Mouse (Mus musculus): ENCODE measurements around the gene Ehf. TPM values are rescaled to one million over a fixed set of nuclear protein-coding genes. Genes with fewer than 3 reads are reported as not detected.

The Ehf gene
- polyA plus RNA-seq, 1 experiment from 2014 or later = 18.2 TPM

- H3K9me3 ChIP-seq (ENCODE audit: control insufficient read depth, low read depth, low read length) = no peaks in the 10 kb centered on the region
- H3K4me3 ChIP-seq (ENCODE audit: low read depth, low read length) = no peak overlapping the region
- ATAC-seq (ENCODE audit: insufficient number of reproducible peaks, insufficient read depth, low FRiP score, low read depth) = no peak
- no peak overlapping the region for H3K27ac ChIP-seq (ENCODE audit: low read length)
- no peak overlapping the region for H3K4me2 ChIP-seq (replicated peaks; ENCODE audit: low read depth, low read length)
- H3K36me3 ChIP-seq (ENCODE audit: control insufficient read depth, insufficient read depth, low read length) = no peaks in the 10 kb centered on the region
- no peaks in the 10 kb centered on the region for H3K27me3 ChIP-seq (ENCODE audit: control insufficient read depth, insufficient read depth, low read length)
- H3K9ac ChIP-seq (replicated peaks; ENCODE audit: low read depth, low read length) = no peak overlapping the region
- H3K4me1 ChIP-seq (ENCODE audit: control insufficient read depth, insufficient read depth, low read length) = no peaks in the 10 kb centered on the region
- WGBS = 57% methylated on average over 1 of the region's 1 CpGs
These were observed 25.3 kb downstream of the Ehf start for GRCm38 (mm10) chr2:103277794-103278193.

GRCm38 (mm10) chr2:103275316-103275960 lies 27.6 kb downstream of the Ehf start:
- no peak for ATAC-seq (ENCODE audit: insufficient number of reproducible peaks, insufficient read depth, low FRiP score, low read depth)
- Histone ChIP-seq H3K27me3 (ENCODE audit: control insufficient read depth, insufficient read depth, low read length) (no peaks in the 10 kb centered on the region), H3K36me3 (ENCODE audit: control insufficient read depth, insufficient read depth, low read length) (no peaks in the 10 kb centered on the region), H3K9ac (replicated peaks; ENCODE audit: low read depth, low read length) (no peak overlapping the region), H3K27ac (ENCODE audit: low read length) (no peak overlapping the region), H3K4me1 (ENCODE audit: control insufficient read depth, insufficient read depth, low read length) (no peaks in the 10 kb centered on the region), H3K4me3 (ENCODE audit: low read depth, low read length) (no peak overlapping the region), H3K9me3 (ENCODE audit: control insufficient read depth, low read depth, low read length) (no peaks in the 10 kb centered on the region), H3K4me2 (replicated peaks; ENCODE audit: low read depth, low read length) (no peak overlapping the region)
- 85% methylated on average over 6 of the region's 6 CpGs for WGBS

GRCm38 (mm10) chr2:103274803-103275202 lies 28.3 kb downstream of the Ehf start:
- Histone ChIP-seq H3K36me3 (ENCODE audit: control insufficient read depth, insufficient read depth, low read length) (no peaks in the 10 kb centered on the region), H3K4me1 (ENCODE audit: control insufficient read depth, insufficient read depth, low read length) (no peaks in the 10 kb centered on the region), H3K9ac (replicated peaks; ENCODE audit: low read depth, low read length) (no peak overlapping the region), H3K4me3 (ENCODE audit: low read depth, low read length) (no peak overlapping the region), H3K9me3 (ENCODE audit: control insufficient read depth, low read depth, low read length) (no peaks in the 10 kb centered on the region), H3K4me2 (replicated peaks; ENCODE audit: low read depth, low read length) (no peak overlapping the region), H3K27me3 (ENCODE audit: control insufficient read depth, insufficient read depth, low read length) (no peaks in the 10 kb centered on the region), H3K27ac (ENCODE audit: low read length) (no peak overlapping the region)
- no peak; the same call in 1 of the 2 replicates for ATAC-seq (ENCODE audit: insufficient number of reproducible peaks, insufficient read depth, low FRiP score, low read depth)
- WGBS = 80% methylated on average over 2 of the region's 2 CpGs

GRCm38 (mm10) chr2:103274270-103274669 lies 28.8 kb downstream of the Ehf start:
- WGBS = 78% methylated on average over 1 of the region's 1 CpGs
- Histone ChIP-seq H3K27me3 (ENCODE audit: control insufficient read depth, insufficient read depth, low read length) (no peaks in the 10 kb centered on the region), H3K4me1 (ENCODE audit: control insufficient read depth, insufficient read depth, low read length) (no peaks in the 10 kb centered on the region), H3K9ac (replicated peaks; ENCODE audit: low read depth, low read length) (no peak overlapping the region), H3K36me3 (ENCODE audit: control insufficient read depth, insufficient read depth, low read length) (no peaks in the 10 kb centered on the region), H3K4me2 (replicated peaks; ENCODE audit: low read depth, low read length) (no peak overlapping the region), H3K4me3 (ENCODE audit: low read depth, low read length) (no peak overlapping the region), H3K9me3 (ENCODE audit: control insufficient read depth, low read depth, low read length) (no peaks in the 10 kb centered on the region), H3K27ac (ENCODE audit: low read length) (no peak overlapping the region)
- no peak for ATAC-seq (ENCODE audit: insufficient number of reproducible peaks, insufficient read depth, low FRiP score, low read depth)

GRCm38 (mm10) chr2:103271481-103271880 lies 31.6 kb downstream of the Ehf start:
- H3K4me1 ChIP-seq (ENCODE audit: control insufficient read depth, insufficient read depth, low read length) = no peaks in the 10 kb centered on the region
- H3K36me3 ChIP-seq (ENCODE audit: control insufficient read depth, insufficient read depth, low read length) = no peaks in the 10 kb centered on the region
- 88% methylated on average over 8 of the region's 8 CpGs for WGBS

GRCm38 (mm10) chr2:103270556-103271160 lies 32.4 kb downstream of the Ehf start:
- H3K4me2 ChIP-seq (replicated peaks; ENCODE audit: low read depth, low read length) = no peak overlapping the region
- no peak for ATAC-seq (ENCODE audit: insufficient number of reproducible peaks, insufficient read depth, low FRiP score, low read depth)
- no peak overlapping the region for H3K4me3 ChIP-seq (ENCODE audit: low read depth, low read length)
- H3K27me3 ChIP-seq (ENCODE audit: control insufficient read depth, insufficient read depth, low read length) = no peaks in the 10 kb centered on the region
- H3K9ac ChIP-seq (replicated peaks; ENCODE audit: low read depth, low read length) = no peak overlapping the region
- no peaks in the 10 kb centered on the region for H3K4me1 ChIP-seq (ENCODE audit: control insufficient read depth, insufficient read depth, low read length)
- no peaks in the 10 kb centered on the region for H3K9me3 ChIP-seq (ENCODE audit: control insufficient read depth, low read depth, low read length)
- H3K27ac ChIP-seq (ENCODE audit: low read length) = no peak overlapping the region
- no peaks in the 10 kb centered on the region for H3K36me3 ChIP-seq (ENCODE audit: control insufficient read depth, insufficient read depth, low read length)
- whole genome bisulfite sequencing = 68% methylated on average over 5 of the region's 5 CpGs

More at GRCm38 (mm10) chr2:103271481-103271880, 31.6 kb downstream of the Ehf start:
- no peak overlapping the region for H3K4me3 ChIP-seq (ENCODE audit: low read depth, low read length)
- no peaks in the 10 kb centered on the region for H3K27me3 ChIP-seq (ENCODE audit: control insufficient read depth, insufficient read depth, low read length)
- no peak overlapping the region for H3K27ac ChIP-seq (ENCODE audit: low read length)
- no peak overlapping the region for H3K9ac ChIP-seq (replicated peaks; ENCODE audit: low read depth, low read length)
- H3K9me3 ChIP-seq (ENCODE audit: control insufficient read depth, low read depth, low read length) = no peaks in the 10 kb centered on the region
- no peak overlapping the region for H3K4me2 ChIP-seq (replicated peaks; ENCODE audit: low read depth, low read length)
- no peak for ATAC-seq (ENCODE audit: insufficient number of reproducible peaks, insufficient read depth, low FRiP score, low read depth)

GRCm38 (mm10) chr2:103239086-103239485 lies 64.0 kb downstream of the Ehf start:
- Histone ChIP-seq H3K9me3 (ENCODE audit: control insufficient read depth, low read depth, low read length) (no peaks in the 10 kb centered on the region), H3K36me3 (ENCODE audit: control insufficient read depth, insufficient read depth, low read length) (no peaks in the 10 kb centered on the region), H3K27ac (ENCODE audit: low read length) (no peak overlapping the region), H3K4me3 (ENCODE audit: low read depth, low read length) (no peak overlapping the region), H3K9ac (replicated peaks; ENCODE audit: low read depth, low read length) (no peak overlapping the region), H3K4me2 (replicated peaks; ENCODE audit: low read depth, low read length) (no peak overlapping the region), H3K4me1 (ENCODE audit: control insufficient read depth, insufficient read depth, low read length) (no peaks in the 10 kb centered on the region), H3K27me3 (ENCODE audit: control insufficient read depth, insufficient read depth, low read length) (no peaks in the 10 kb centered on the region)
- no peak for ATAC-seq (ENCODE audit: insufficient number of reproducible peaks, insufficient read depth, low FRiP score, low read depth)
- 89% methylated on average over 4 of the region's 4 CpGs for WGBS

- H3K36me3 ChIP-seq (ENCODE audit: control insufficient read depth, insufficient read depth, low read length) = no peaks in the 10 kb centered on the region
- no peak overlapping the region for H3K27ac ChIP-seq (ENCODE audit: low read length)
- no peak overlapping the region for H3K4me3 ChIP-seq (ENCODE audit: low read depth, low read length)
- ATAC-seq (ENCODE audit: insufficient number of reproducible peaks, insufficient read depth, low FRiP score, low read depth) = no peak
- no peaks in the 10 kb centered on the region for H3K4me1 ChIP-seq (ENCODE audit: control insufficient read depth, insufficient read depth, low read length)
- H3K27me3 ChIP-seq (ENCODE audit: control insufficient read depth, insufficient read depth, low read length) = no peaks in the 10 kb centered on the region
- WGBS = 94% methylated on average over 2 of the region's 2 CpGs
- H3K9ac ChIP-seq (replicated peaks; ENCODE audit: low read depth, low read length) = no peak overlapping the region
- no peak overlapping the region for H3K4me2 ChIP-seq (replicated peaks; ENCODE audit: low read depth, low read length)
- H3K9me3 ChIP-seq (ENCODE audit: control insufficient read depth, low read depth, low read length) = no peaks in the 10 kb centered on the region
These were observed 76.3 kb downstream of the Ehf start for GRCm38 (mm10) chr2:103226781-103227180.

- no peaks in the 10 kb centered on the region for H3K9me3 ChIP-seq (ENCODE audit: control insufficient read depth, low read depth, low read length)
- no peaks in the 10 kb centered on the region for H3K27me3 ChIP-seq (ENCODE audit: control insufficient read depth, insufficient read depth, low read length)
- no peak overlapping the region for H3K4me2 ChIP-seq (replicated peaks; ENCODE audit: low read depth, low read length)
- no peak overlapping the region for H3K9ac ChIP-seq (replicated peaks; ENCODE audit: low read depth, low read length)
- WGBS = 82% methylated on average over 2 of the region's 2 CpGs
- no peaks in the 10 kb centered on the region for H3K36me3 ChIP-seq (ENCODE audit: control insufficient read depth, insufficient read depth, low read length)
- H3K27ac ChIP-seq (ENCODE audit: low read length) = no peak overlapping the region
- ATAC-seq (ENCODE audit: insufficient number of reproducible peaks, insufficient read depth, low FRiP score, low read depth) = no peak
- no peaks in the 10 kb centered on the region for H3K4me1 ChIP-seq (ENCODE audit: control insufficient read depth, insufficient read depth, low read length)
- H3K4me3 ChIP-seq (ENCODE audit: low read depth, low read length) = no peak overlapping the region
These were observed 82.2 kb downstream of the Ehf start for GRCm38 (mm10) chr2:103220871-103221270.
